Mouse (Mus musculus) adrenal gland, postnatal 10 days (tissue): ENCODE results near the gene Cdkn2b. TPM values are rescaled to one million over a fixed set of nuclear protein-coding genes. Genes with fewer than 3 reads are reported as not detected.
A peak's percentile ranks its signal among the peaks of the same experiment; 100 is the strongest.

Source experiments
- DNase-seq: peaks from one replicate; pipeline ENCODE4 v3.0.0; 2021; ENCODE audit warnings: mixed read lengths
- total RNA-seq, 2 experiments: library from RNA; stranded (reverse); gene quantifications; 2 replicates each; pipeline ENCODE4 v1.2.3; 2021

The Cdkn2b gene
- total RNA-seq, 2 experiments from 2014 or later: 2.2 to 3.2 TPM

- DNase-seq: no peak
Observed at GRCm38 (mm10) chr4:89293516-89293915, 17.3 kb downstream of the Cdkn2b start.

GRCm38 (mm10) chr4:89289028-89289427 lies 21.8 kb downstream of the Cdkn2b start:
- DNase-seq: no peak

GRCm38 (mm10) chr4:89286566-89286965 lies 24.3 kb downstream of the Cdkn2b start:
- DNase-seq: no peak

GRCm38 (mm10) chr4:89285688-89286087 lies 25.2 kb downstream of the Cdkn2b start:
- no peak for DNase-seq

GRCm38 (mm10) chr4:89282661-89283060 lies 28.2 kb downstream of the Cdkn2b start:
- no peak for DNase-seq

- peak; percentile 33 for DNase-seq
Observed at GRCm38 (mm10) chr4:89282036-89282566, 28.7 kb downstream of the Cdkn2b start.

- no peak for DNase-seq
Observed at GRCm38 (mm10) chr4:89281236-89281635, 29.6 kb downstream of the Cdkn2b start.

GRCm38 (mm10) chr4:89279641-89280040 lies 31.2 kb downstream of the Cdkn2b start:
- DNase-seq: no peak

GRCm38 (mm10) chr4:89277381-89277940 lies 33.4 kb downstream of the Cdkn2b start:
- no peak for DNase-seq

GRCm38 (mm10) chr4:89276669-89277219 lies 34.1 kb downstream of the Cdkn2b start:
- no peak for DNase-seq

- DNase-seq: peak; percentile 15
Observed at GRCm38 (mm10) chr4:89275811-89276584, 34.8 kb downstream of the Cdkn2b start.

GRCm38 (mm10) chr4:89274829-89275548 lies 35.9 kb downstream of the Cdkn2b start:
- no peak for DNase-seq

- no peak for DNase-seq
Observed at GRCm38 (mm10) chr4:89274006-89274405, 36.8 kb downstream of the Cdkn2b start.

GRCm38 (mm10) chr4:89273585-89273984 lies 37.3 kb downstream of the Cdkn2b start:
- no peak for DNase-seq

GRCm38 (mm10) chr4:89272961-89273540 lies 37.8 kb downstream of the Cdkn2b start:
- DNase-seq: no peak

GRCm38 (mm10) chr4:89272101-89272718 lies 38.6 kb downstream of the Cdkn2b start:
- DNase-seq: no peak

GRCm38 (mm10) chr4:89257768-89258167 lies 53.1 kb downstream of the Cdkn2b start:
- DNase-seq: no peak
